Mouse (Mus musculus): ENCODE results near the gene Serpina7.

The Serpina7 gene

GRCm38 (mm10) chrX:139085077-139085476, at the start of gene Serpina7:
Serpina7 (minus strand) TSS chrX:139085236.
- DNase-seq (ENCODE audit: low spot score in 2 of 2): no peak

DNA sequence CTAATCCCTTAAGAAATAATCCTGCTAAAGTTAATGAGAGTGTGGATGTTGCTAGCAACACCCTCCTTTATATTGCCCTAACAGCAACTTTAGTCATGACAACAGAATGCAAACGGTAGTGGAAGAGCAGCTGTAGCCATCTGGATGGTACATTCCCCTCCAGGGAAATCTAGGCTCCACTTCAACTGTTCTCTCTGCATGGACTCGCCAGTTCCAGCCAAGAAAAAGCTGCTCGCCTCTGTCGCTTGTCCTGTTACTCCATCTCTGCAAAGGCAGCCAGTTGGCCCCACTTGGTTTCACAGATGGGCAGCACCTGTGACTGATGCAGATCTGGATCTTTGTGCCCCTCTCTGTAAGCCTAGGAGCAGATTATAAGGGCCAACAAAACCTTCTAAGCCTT, 49.0 kb upstream of the Serpina7 start:
- DNase-seq (ENCODE audit: low spot score in 2 of 2): no peak

DNA sequence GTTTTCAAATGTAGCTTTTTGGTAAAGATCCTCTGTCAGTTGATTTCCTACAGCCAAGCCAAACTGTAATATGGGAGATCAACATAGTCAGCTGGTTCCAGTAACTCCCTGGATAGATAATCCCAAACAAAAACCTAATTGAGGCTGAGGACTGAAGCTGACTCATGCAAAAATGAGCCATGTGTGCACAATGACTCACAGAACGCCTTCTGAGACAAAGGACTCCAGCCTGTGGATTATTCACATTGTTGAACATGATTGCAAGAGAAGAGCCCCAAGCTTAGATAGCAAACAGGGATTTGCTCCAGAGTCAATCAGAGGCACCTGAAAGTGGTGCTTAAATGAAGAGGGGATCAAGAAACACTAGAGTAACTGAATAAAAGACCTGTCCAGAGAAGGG, 12.2 kb upstream of the Serpina7 start:
- no peak for DNase-seq (ENCODE audit: low spot score in 2 of 2)

DNA sequence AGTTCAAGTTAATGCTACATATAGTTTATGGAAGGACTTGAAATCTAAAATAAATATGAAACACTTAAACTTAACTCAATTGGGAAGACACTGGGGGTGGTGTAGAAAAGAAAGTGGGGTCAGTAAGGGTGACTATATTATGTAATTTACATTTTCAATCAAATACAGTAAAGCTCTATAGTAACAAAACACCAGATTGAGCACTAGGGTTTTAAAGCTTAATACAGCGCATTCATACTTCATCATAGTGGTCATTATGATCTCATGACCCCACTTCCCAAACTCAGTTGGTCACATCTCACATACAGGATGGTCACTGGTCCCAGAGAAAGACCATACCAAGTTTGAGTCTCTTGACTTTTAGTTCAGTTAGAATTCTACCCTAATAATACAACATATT, 907 bp upstream of the Serpina7 start, which contains the start of gene 4930513O06Rik:
4930513O06Rik (plus strand) TSS at position 301 of the 400 bp plus-strand sequence.
- DNase-seq (ENCODE audit: low spot score in 2 of 2): no peak

DNA sequence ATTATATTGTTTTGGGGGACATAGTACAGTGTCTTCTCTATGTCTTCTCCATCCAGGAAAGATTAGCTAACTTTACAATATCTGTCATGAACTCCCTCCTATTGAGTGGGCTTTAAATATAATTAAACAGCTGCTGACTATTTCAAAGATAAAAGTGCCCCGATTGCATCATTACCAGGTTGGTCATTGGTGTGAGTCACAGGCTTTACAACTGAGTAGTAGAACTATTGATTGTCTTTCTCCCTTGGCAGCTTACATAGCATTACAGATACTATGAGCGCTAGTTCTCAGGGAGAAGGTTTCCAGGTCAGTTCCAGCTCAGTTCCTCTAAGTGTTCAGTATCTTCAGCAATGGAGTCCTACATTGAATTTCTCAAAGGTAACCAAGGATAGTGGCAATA, 6.5 kb downstream of the Serpina7 start:
- DNase-seq (ENCODE audit: low spot score in 2 of 2): no peak

GRCm38 (mm10) chrX:139064078-139064477, 21.0 kb downstream of the Serpina7 start:
- no peak for DNase-seq (ENCODE audit: low spot score in 2 of 2)

DNA sequence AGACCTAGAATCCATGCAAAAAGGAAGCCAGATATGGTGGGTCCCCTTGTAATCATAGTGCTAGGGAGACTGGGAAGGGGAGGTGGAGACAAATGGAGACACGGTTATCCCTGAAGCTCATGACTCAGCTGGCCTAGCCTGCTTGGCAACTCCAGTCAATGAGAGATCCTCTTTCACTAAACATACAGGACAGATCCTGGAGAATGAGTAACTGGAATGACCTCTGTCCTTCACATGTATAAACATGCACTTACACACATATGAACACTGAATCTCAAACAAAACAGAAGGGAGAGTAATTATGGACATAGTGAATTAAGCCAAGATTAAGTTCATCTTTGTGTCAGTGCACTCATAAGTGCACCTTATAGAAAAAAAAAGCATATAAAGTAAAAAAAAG, 31.9 kb downstream of the Serpina7 start:
- no peak for DNase-seq (ENCODE audit: low spot score in 2 of 2)

DNA sequence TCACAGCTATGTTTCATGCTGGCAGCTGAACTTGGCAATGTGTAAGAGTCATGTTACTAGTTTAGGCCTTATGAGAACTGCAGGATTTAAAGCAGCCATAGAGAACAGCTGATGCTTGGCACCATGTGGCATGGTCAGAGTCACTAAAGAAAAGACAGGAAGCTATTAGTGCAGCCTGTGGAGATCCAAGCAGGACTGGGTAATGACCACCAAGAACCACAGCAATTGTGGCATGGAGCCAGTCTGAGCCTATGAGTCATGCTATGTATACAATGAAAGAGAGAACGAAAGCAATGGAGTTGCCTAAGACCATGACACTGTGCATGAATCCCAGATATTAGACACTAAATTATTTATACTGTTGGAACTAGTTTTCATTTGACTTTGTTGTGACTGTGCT, 33.1 kb downstream of the Serpina7 start:
- DNase-seq (ENCODE audit: low spot score in 2 of 2): no peak

- DNase-seq (ENCODE audit: low spot score in 2 of 2): no peak
Observed at GRCm38 (mm10) chrX:139041148-139041547, 43.9 kb downstream of the Serpina7 start.

DNA sequence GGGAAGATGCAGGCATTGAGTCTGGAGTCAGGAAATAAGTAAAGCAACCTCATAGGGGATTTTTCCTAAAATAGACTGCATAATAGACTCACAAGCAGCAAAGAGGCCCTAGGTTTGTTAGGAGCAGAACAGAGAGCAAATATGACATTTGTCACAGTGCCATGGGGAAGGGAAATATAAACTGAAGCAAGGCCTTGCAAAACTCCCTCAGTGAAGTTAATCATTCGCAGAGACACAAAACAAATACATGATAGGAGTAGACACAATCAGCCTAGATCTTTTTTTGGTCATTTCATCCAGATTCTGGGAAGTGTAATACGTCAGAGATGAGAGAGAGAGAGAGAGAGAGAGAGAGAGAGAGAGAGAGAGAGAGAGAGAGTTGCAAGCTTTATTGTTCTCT, 45.7 kb downstream of the Serpina7 start:
- no peak for DNase-seq (ENCODE audit: low spot score in 2 of 2)

DNA sequence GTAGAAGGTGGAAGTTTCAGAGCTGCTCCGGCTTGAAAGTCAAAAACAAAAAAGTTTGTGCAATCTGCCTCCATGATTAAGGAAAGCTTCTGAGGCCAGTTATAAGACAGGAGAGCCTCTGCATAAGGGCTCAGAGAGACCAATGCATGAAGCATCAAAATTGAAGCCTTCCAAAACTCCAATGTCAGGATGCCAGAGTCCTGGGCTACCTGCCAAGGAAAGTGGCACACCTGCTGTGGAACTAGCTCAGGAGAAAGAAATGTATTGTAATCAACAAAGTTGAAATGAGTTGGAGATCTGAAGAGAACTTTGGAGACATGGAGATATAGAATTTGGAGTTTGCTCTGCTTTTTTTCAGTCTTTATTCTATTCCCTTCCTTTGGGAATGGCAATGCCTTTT, 47.4 kb downstream of the Serpina7 start:
- no peak for DNase-seq (ENCODE audit: low spot score in 2 of 2)
